Mouse (Mus musculus): ENCODE results near the gene Gm44511. TPM values are rescaled to one million over a fixed set of nuclear protein-coding genes. Genes with fewer than 3 reads are reported as not detected.
"Not testable (repeated sequence)": the region's sequence is repeated elsewhere in the genome, so short reads cannot be mapped to it uniquely, and the experiment has no call there.

Gm44511 gene
- polyA plus RNA-seq, 1 experiment: not detected

DNA sequence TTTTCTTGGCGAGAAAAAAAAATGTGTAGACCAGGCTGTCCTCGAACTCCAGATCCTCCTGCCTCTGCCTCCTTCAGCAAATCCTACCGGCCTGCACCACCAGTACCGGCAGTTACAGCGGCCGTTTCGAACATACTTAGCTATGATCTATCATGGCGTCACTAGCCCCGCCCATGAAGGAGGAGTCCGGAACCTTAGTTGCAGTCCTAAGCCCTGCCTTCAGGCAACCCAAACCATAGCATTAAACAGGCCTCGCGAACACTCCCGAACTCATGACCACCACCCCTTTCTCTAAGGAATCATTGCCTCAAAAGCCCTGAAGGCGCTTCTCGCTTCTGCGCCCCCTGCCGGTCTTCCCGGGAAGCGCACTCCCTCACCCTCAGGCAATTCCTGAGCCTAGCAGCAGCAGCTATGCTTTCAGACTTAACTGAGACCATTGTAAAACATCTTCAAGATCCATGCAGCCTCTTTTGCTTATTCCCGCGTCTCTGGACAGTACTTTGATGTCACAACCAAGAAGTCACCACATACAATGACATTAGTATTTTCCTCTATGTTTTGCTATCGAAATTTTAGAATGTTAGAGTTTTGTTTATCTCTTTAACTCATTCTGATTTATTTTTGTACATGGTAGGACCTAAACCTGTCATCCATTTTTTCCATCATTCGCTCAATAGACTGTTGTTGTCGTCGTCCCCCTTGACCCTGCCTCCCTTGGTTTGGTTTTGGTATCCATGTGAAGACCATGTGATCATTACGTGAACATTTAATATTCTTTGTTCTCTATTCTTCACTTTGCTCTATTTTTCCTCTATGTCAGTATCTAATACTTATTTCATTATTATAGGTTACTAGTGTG, 22.9 kb downstream of the Gm44511 start:
- Histone ChIP-seq H3K27ac (ENCODE audit: insufficient read depth, low read length) (no peak overlapping the region), H3K4me3 (ENCODE audit: insufficient read depth, low read length) (peak overlapping the region; percentile 45; the same call in 1 of the 2 replicates), H3K4me1 (ENCODE audit: control insufficient read depth, insufficient read depth, low read length) (no peaks in the 10 kb centered on the region)
- peak; percentile 86 for TF ChIP-seq CTCF (IDR thresholded peaks at IDR 0.05; ENCODE audit: borderline replicate concordance, insufficient read depth, low read length)
- TF ChIP-seq POLR2A (IDR thresholded peaks at IDR 0.05; ENCODE audit: low read depth, low read length): peak; percentile 25; the same call in 1 of the 2 replicates

DNA sequence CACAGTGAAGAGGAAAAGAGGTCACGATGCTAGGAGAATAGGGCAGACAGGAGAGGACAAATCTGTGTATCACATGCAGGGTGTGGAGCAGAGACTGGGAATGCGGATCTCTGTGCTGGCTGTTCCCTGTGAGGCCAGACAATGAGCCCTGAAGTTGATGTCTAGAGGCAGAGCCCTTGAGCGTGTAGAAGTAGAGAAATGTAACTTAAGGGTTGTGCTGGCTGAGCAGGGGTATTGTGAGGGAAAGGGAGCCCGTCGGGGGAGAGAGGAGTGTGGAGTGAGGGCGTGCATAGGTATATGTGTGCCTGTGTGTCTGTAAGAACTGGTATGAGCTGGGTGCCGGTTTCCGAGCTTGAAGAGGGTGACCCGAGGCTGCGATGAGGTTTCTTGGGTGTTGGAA, 23.6 kb downstream of the Gm44511 start:
- TF ChIP-seq CTCF (IDR thresholded peaks at IDR 0.05; ENCODE audit: borderline replicate concordance, insufficient read depth, low read length): no peak
- no peak for TF ChIP-seq POLR2A (IDR thresholded peaks at IDR 0.05; ENCODE audit: low read depth, low read length)
- Histone ChIP-seq H3K4me3 (ENCODE audit: insufficient read depth, low read length) (peak overlapping the region; percentile 45), H3K4me1 (ENCODE audit: control insufficient read depth, insufficient read depth, low read length) (no peaks in the 10 kb centered on the region), H3K27ac (ENCODE audit: insufficient read depth, low read length) (no peak overlapping the region)

DNA sequence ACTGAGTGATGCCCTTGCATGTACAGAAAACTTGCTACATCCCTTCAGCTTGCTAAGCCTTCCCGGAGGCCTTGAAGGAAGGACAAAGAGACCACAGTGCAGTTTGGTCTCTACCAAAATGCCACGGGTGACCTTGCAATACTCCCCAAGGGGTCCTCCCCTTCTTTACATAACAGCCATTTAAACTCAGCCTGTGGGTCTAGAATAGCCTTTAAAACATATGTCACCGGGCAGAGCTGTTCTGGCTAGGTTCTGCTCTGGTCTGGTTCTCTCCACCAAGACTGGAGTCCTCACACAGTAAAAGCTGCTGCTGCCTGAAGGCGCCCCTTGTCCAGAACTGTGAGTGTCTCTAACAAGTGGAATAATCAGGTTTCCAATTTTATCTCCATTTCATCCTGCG, 25.4 kb downstream of the Gm44511 start:
- H3K27ac ChIP-seq (ENCODE audit: insufficient read depth, low read length); H3K4me3 ChIP-seq (ENCODE audit: insufficient read depth, low read length); H3K4me1 ChIP-seq (ENCODE audit: control insufficient read depth, insufficient read depth, low read length): not testable (repeated sequence)

DNA sequence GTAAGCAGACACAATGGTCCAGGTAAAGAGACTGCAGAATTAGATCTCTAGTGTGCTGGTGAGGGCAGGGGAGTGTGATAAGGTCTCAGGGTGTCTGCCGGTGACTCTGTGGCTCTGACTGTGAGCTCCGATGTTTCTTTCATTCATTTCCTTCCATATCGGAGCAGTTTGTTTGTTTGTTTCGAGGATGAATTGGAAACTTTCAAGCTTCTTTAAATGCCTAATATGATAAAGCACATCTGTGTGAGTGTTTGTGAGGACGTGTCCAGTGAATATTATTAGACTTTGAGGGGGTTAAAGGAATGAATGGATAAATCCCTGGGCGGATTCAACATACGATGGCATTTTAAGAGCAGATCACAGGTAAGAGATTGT, 26.2 kb downstream of the Gm44511 start:
- Histone ChIP-seq H3K4me1 (ENCODE audit: control insufficient read depth, insufficient read depth, low read length) (no peaks in the 10 kb centered on the region), H3K27ac (ENCODE audit: insufficient read depth, low read length) (no peak overlapping the region), H3K4me3 (ENCODE audit: insufficient read depth, low read length) (peak overlapping the region; percentile 66)
- TF ChIP-seq CTCF (IDR thresholded peaks at IDR 0.05; ENCODE audit: borderline replicate concordance, insufficient read depth, low read length): no peak
- no peak for TF ChIP-seq POLR2A (IDR thresholded peaks at IDR 0.05; ENCODE audit: low read depth, low read length)

DNA sequence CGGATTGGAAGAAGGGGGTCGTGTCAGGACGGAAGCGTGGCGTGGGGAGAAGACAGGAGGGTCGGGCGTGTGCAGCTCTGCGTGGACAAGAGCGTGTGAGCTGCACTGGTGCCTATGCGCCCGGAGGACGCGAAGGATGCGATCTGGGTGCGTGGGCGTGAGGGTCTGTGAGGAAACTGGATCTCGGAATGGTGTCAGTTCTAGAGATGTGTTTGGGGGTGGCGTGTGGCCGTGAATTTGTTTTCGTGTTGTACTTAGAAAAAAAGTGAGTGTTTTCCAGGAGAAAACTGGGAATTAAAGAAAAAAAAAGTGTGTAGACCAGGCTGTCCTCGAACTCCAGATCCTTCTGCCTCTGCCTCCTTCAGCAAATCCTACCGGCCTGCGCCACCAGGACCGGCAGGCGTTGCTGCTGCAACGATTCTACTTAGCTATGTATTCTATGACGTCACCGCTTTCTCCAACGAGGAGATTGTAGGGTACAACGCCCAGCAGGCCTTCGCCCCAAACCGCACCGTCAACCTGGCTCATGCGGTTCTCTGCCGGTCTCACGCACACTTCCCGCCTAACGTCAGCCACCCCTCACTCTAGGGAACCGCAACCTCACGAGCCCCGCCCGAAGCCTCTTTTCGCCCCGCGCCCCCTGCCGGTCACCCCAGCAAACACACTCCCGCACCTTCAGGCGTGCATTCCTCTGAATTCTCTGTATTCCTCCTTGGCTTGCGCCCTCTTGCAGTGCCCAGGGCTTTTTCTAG, 26.8 kb downstream of the Gm44511 start:
- Histone ChIP-seq H3K27ac (ENCODE audit: insufficient read depth, low read length) (peak overlapping the region; percentile 74), H3K4me3 (ENCODE audit: insufficient read depth, low read length) (peak overlapping the region; percentile 69)
- peak; percentile 94 for TF ChIP-seq POLR2A (IDR thresholded peaks at IDR 0.05; ENCODE audit: low read depth, low read length)
- TF ChIP-seq CTCF (IDR thresholded peaks at IDR 0.05; ENCODE audit: borderline replicate concordance, insufficient read depth, low read length): 0 out of 2 replicates have a peak, but pooled peaks have one; percentile 9
- not testable (repeated sequence) for H3K4me1 ChIP-seq (ENCODE audit: control insufficient read depth, insufficient read depth, low read length)

DNA sequence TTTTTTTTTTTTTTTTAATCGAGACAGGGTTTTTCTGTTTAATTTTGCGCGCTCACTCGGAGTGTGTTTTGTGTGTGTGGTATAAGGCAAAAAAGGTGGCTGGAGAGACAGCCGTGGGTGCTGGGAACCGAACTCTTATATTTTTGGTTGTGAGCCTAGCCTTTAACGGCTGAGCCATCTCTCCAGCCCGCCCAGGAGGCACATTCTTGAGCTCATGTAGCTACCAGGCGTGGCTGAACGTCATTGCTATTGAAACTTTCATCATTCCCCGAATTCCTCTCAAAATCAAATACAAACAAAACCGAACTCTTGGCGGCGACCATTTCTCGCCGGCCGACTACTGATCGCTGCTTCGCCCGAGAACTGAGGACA, 27.4 kb downstream of the Gm44511 start:
- Histone ChIP-seq H3K4me3 (ENCODE audit: insufficient read depth, low read length) (peak overlapping the region; percentile 69), H3K27ac (ENCODE audit: insufficient read depth, low read length) (peak overlapping the region; percentile 74)
- H3K4me1 ChIP-seq (ENCODE audit: control insufficient read depth, insufficient read depth, low read length): not testable (repeated sequence)

DNA sequence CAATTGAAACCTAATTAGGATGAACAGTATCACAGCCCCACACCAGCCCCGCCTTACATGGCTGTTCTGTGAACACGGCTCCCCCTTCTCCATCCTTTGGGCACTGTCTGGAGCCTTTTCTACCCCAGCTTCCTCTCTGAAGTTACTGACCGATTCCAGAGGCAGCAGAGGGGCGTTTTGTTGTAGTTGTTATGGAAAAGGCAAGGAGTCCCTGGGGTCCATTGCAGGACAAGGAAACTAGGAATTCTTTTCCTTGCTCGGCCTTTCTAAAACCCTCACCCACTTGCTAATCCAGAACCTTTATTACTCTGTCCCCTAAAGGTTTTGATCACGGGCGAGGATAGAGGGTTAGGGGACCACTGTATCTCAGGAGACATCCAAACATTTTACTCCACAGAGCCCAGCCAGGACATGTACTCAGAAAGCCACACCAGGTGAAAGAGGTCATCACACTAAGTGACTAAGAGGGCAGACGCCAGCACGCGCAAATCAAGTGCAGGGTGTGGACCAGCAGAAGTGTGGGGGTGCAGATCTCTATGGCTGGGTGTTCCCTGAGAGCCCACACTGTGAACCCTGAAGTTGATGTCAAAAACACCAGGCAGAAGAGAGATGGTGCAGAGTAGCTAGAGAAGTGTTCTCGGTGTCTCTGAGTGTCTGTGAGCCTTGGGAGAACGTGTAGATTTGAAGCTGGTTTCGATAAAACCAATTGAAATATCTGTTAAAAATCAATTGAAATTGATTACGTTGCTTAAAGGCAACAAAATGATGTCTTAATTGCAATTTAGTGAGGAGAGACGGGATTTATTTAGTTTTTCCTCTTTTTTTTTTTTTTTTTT, 28.0 kb downstream of the Gm44511 start:
- Histone ChIP-seq H3K27ac (ENCODE audit: insufficient read depth, low read length) (no peak overlapping the region), H3K4me1 (ENCODE audit: control insufficient read depth, insufficient read depth, low read length) (no peaks in the 10 kb centered on the region), H3K4me3 (ENCODE audit: insufficient read depth, low read length) (peak overlapping the region; percentile 41)
- TF ChIP-seq POLR2A (IDR thresholded peaks at IDR 0.05; ENCODE audit: low read depth, low read length) (no peak), CTCF (IDR thresholded peaks at IDR 0.05; ENCODE audit: borderline replicate concordance, insufficient read depth, low read length) (no peak)

DNA sequence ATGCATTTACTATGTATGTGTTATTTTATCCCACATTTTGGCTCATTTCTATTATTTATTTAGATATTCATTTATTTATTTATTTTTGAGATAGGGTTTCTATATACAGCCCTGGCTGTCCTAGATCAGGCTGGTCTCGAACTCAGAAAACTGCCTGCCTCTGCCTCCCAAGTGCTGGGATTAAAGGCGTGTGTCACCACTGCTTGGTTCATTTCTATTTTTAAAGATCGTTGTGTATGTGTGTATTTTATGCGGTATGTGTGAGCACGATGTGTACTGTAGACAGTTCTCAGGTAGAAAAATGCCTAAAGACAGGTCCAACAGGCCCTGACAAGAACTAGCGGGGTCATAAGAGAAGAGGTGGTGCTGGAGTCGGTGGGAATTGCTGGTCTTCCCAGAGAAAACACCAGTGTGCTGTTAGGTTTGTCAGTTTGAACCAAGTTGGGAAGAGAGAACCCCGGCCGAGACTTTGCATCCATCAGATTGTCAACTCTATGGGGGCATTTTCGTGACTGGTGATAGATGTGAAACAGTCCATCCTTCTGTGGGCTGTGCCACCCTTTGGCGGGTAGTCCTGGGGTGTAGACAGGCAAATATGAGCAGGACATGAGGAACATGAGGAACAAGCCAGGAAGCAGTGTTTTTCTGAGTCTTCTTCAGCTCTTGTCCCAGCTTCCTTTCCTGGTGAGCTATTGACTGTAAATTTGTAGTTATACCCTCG, 28.8 kb downstream of the Gm44511 start:
- Histone ChIP-seq H3K4me3 (ENCODE audit: insufficient read depth, low read length) (no peak overlapping the region), H3K27ac (ENCODE audit: insufficient read depth, low read length) (no peak overlapping the region), H3K4me1 (ENCODE audit: control insufficient read depth, insufficient read depth, low read length) (no peaks in the 10 kb centered on the region)
- no peak for TF ChIP-seq POLR2A (IDR thresholded peaks at IDR 0.05; ENCODE audit: low read depth, low read length)
- TF ChIP-seq CTCF (IDR thresholded peaks at IDR 0.05; ENCODE audit: borderline replicate concordance, insufficient read depth, low read length): no peak

DNA sequence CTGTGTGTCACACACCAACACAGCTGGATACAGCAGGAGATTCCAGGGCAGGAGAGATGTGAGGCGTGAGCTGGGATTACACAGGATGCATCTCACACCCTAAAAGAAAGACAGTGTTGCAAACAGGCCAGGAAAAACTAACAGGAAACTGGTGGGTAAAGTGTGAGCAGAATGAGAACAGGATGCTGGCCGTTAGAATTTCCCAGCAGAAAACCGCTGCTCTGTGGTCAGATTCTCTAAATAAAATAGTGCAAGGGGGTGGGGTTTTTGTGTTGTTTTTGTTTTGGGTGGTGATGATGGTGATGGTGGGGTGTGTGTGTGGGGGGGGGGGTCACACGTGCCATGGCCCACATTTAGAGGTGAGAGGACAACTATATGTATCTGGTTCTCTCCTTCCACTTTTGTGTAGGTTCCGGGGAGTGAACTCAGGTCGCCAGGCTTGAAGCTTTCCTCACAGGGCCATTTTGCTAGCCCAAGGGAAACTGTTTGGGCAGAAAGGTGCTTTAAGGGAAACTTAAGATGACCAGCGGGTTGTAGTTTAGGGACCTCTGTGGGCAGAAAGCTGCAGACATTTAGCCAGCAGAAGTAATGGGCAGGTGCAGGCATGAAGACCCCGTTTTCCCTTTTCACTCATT, 29.7 kb downstream of the Gm44511 start:
- H3K27ac ChIP-seq (ENCODE audit: insufficient read depth, low read length): no peak overlapping the region

More for the DNA sequence above, 29.7 kb downstream of the Gm44511 start:
- TF ChIP-seq CTCF (IDR thresholded peaks at IDR 0.05; ENCODE audit: borderline replicate concordance, insufficient read depth, low read length) (no peak), POLR2A (IDR thresholded peaks at IDR 0.05; ENCODE audit: low read depth, low read length) (no peak)
- Histone ChIP-seq H3K4me3 (ENCODE audit: insufficient read depth, low read length) (no peak overlapping the region), H3K4me1 (ENCODE audit: control insufficient read depth, insufficient read depth, low read length) (no peaks in the 10 kb centered on the region)
